Mouse (Mus musculus) hindbrain, embryonic 12.5 days (tissue): Measurements from ENCODE around the gene Astn1. TPM values are rescaled to one million over a fixed set of nuclear protein-coding genes. Genes with fewer than 3 reads are reported as not detected.

Experiments used
- ATAC-seq: fragments of 200-750 bp; cut with Nextera tagmentation; 2 replicates; pipeline ENCODE4 v1.8.0; 2017; ENCODE audit warnings: moderate TSS enrichment; ENCODE audit not compliant: low FRiP score
- H3K27ac ChIP-seq: fragments of 300-500 bp; sonication (generic); 2 replicates; pipeline ENCODE4 v1.5.1; 2016; ENCODE audit warnings: mild to moderate bottlenecking
- H3K27me3 ChIP-seq: fragments of 300-500 bp; sonication (generic); 2 replicates; pipeline ENCODE4 v1.6.1; 2016; ENCODE audit warnings: mild to moderate bottlenecking
- H3K36me3 ChIP-seq: fragments of 300-500 bp; sonication (generic); 2 replicates; pipeline ENCODE4 v1.6.1; 2016; ENCODE audit warnings: mild to moderate bottlenecking
- H3K4me1 ChIP-seq: fragments of 300-500 bp; sonication (generic); 2 replicates; pipeline ENCODE4 v1.6.1; 2016
- H3K4me2 ChIP-seq: fragments of 300-500 bp; sonication (generic); replicated peaks from 2 replicates; pipeline ENCODE4 v1.6.1; 2016; ENCODE audit warnings: mild to moderate bottlenecking
- H3K4me3 ChIP-seq: fragments of 300-500 bp; sonication (generic); 2 replicates; pipeline ENCODE4 v1.5.1; 2016; ENCODE audit warnings: mild to moderate bottlenecking
- H3K9ac ChIP-seq: fragments of 300-500 bp; sonication (generic); 2 replicates; pipeline ENCODE4 v1.6.1; 2016; ENCODE audit warnings: mild to moderate bottlenecking, moderate library complexity
- H3K9me3 ChIP-seq: fragments of 300-500 bp; sonication (generic); replicated peaks from 2 replicates; pipeline ENCODE4 v1.6.1; 2016; ENCODE audit warnings: mild to moderate bottlenecking
- WGBS: fragments of 180-500 bp; shearing (Covaris S2); methylation state at CpG from one replicate; pipeline ENCODE4 v1.1.7; 2016; 5-methylcytosine and 5-hydroxymethylcytosine counted together
- microRNA counts: library from miRNA; unstranded; fragments of <30 nt; microRNA quantifications from one replicate; lab custom pipeline; 2017
- microRNA-seq: library from miRNA; unstranded; fragments of <30 nt; microRNA quantifications from one replicate; pipeline ENCODE4, GENCODE M21; 2017
- polyA plus RNA-seq: library from polyadenylated mRNA; unstranded; fragments of >200 nt; fragmentation: Nextera tagmentation; extraction: Ambion mirVana; gene quantifications from 2 replicates; pipeline ENCODE4 v1.2.1, GENCODE M21; 2016

Astn1 gene
- polyA plus RNA-seq, 1 experiment from 2014 or later: 22.4 TPM

DNA sequence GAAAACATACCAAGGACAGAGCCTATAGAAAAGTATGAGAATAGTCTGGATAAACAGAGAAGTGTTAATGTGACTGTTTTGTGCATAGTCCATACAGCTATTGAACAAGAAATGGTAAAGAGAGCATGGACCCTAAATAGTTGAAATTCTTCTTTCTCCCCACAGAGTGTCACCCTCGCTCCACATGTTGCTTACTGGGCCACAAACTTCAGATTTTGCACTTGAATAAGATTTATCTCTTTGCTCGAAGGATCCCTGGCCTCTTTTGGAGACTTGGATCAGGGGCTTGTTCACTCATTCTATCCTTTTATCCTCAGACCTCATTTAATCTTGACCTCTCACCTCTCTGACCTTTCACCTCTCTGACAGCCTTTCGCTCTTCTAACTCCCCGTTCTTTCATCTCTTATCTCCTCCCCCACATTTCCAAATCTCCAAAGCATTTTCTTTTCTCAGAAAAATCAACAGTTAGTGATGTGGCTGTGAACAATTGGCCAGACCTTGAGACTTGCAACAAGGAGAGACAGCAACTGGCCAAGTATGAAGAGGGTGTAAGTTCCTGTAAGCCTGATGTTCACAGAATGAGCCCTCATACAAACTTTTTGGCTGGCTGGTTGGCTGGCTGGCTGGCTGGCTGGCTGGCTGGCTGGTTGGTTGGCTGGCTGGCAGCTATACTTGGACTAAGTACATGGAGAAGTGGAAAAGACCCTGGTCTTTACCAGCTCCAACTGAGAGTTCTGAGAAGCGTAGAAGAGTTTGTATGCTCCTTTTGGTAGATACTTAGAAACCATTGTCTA, 351.4 kb downstream of the Astn1 start:
- no peak overlapping the region for H3K27ac ChIP-seq
- no peak overlapping the region for H3K4me2 ChIP-seq
- H3K9me3 ChIP-seq: no peaks in the 10 kb centered on the region
- 36% methylated on average over 5 of the region's 5 CpGs for WGBS
- H3K36me3 ChIP-seq: no peaks in the 10 kb centered on the region
- no peaks in the 10 kb centered on the region for H3K27me3 ChIP-seq
- no peak overlapping the region for H3K9ac ChIP-seq
- H3K4me3 ChIP-seq: no peak overlapping the region
- no peaks in the 10 kb centered on the region for H3K4me1 ChIP-seq
- ATAC-seq: no peak

DNA sequence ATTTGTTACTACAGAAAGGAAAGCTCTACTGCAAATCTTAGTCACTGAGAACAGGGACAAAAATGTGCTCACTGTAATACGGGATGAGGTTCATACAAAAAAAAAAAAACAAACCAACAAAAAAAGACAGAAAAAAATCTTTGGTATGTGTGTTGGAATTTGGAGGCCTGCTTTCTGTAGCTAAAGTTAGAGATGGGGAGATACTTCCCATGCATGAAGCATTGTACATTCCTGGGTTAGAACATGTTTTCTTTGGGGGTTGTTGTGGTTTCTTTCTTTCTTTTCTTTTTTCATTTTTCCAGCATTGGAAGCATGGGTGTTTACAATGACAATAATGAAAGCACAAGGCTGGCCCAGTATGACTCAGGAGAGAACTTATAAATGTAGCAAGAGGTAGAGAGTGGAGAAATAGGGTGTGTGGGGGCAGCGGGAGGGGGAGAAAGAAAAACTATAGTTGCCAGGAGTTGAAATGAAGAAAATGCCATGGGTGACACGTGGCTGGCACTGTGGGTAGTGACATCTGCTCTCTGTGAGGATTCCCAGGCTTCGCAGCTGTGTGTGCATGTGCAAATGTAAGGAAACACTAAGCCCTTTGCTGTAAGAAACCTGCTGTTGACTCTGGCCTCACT, 370.9 kb downstream of the Astn1 start:
- Histone ChIP-seq H3K27ac (no peak overlapping the region), H3K4me3 (no peak overlapping the region), H3K9ac (no peak overlapping the region), H3K27me3 (no peaks in the 10 kb centered on the region), H3K36me3 (no peaks in the 10 kb centered on the region), H3K4me2 (no peak overlapping the region), H3K4me1 (no peaks in the 10 kb centered on the region), H3K9me3 (no peaks in the 10 kb centered on the region)
- ATAC-seq: no peak
- 69% methylated on average over 4 of the region's 4 CpGs for WGBS

DNA sequence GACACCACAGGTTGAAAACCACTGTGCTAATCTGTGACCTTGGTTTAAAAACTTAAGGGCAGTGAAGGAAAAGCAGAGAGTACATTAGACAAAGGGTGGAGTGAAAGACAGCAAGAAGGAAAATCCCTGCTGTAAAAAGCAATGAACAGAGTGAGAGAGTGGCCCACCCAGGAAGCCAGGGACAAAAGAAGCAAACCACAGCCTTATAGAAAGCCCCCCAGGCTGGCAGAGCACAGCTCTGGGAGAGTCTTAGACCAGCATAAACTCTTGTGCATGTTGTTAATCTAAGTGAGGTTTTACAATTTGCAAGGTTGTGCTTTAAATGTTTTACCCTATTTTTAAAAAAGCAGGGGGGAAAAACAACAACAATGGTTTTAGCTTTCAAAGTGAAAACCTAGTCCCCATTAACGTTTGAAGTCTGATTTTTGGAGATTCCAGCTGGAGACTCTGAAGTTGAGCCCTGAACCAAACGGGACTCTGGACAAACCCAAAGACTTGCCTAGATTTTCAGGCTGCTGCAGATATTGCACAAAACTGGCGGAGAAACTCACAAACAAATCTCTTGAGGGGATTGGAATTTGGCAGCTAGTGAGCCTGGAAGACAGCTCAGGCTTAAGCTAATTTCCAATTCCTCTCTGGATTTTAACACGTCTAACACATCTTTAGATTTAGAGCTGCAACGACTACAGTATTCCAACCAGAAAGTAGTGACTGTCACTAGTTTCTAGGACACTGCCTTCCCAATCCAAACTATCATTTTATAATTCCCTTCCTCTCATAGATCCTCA, 377.3 kb downstream of the Astn1 start:
- H3K4me1 ChIP-seq: no peaks in the 10 kb centered on the region
- no peak for ATAC-seq
- no peak overlapping the region for H3K4me2 ChIP-seq
- no peaks in the 10 kb centered on the region for H3K36me3 ChIP-seq
- no peaks in the 10 kb centered on the region for H3K27me3 ChIP-seq
- H3K9ac ChIP-seq: no peak overlapping the region
- no peak overlapping the region for H3K27ac ChIP-seq
- 51% methylated on average over 5 of the region's 5 CpGs for WGBS
- no peaks in the 10 kb centered on the region for H3K9me3 ChIP-seq
- H3K4me3 ChIP-seq: no peak overlapping the region

DNA sequence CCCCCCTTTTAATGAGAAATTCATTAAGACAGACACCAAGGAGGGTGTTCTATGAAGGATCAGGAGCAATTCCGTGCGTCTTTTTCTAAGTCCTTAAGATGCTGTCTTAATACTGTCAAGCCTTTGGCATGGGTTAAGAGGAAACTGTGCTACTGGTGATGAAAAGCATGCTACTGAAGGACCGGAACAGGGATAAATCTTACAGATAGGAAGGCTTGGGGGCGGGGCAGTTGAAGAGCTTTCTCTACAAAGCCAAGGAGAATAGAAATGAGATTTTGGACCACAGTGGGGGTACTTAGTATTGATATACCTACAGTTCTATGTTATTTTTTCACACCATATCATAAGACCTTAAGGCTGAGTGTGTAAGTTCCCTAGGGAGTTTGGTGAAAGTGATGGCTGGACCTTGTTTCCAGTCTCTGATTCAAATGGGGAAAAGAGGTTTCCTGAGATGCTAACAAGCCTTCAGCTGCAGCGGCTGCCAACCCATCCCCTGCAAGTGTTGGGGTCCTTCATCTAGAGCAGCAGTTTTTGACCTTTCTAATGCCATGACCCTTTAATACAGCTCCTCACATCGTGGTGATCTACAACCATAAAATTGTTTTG, 378.2 kb downstream of the Astn1 start:
- no peak overlapping the region for H3K9ac ChIP-seq
- no peak overlapping the region for H3K4me3 ChIP-seq
- H3K9me3 ChIP-seq: no peaks in the 10 kb centered on the region
- H3K27ac ChIP-seq: no peak overlapping the region
- 84% methylated on average over 6 of the region's 6 CpGs for WGBS
- H3K36me3 ChIP-seq: no peaks in the 10 kb centered on the region
- no peaks in the 10 kb centered on the region for H3K27me3 ChIP-seq
- ATAC-seq: no peak
- no peaks in the 10 kb centered on the region for H3K4me1 ChIP-seq
- H3K4me2 ChIP-seq: no peak overlapping the region

DNA sequence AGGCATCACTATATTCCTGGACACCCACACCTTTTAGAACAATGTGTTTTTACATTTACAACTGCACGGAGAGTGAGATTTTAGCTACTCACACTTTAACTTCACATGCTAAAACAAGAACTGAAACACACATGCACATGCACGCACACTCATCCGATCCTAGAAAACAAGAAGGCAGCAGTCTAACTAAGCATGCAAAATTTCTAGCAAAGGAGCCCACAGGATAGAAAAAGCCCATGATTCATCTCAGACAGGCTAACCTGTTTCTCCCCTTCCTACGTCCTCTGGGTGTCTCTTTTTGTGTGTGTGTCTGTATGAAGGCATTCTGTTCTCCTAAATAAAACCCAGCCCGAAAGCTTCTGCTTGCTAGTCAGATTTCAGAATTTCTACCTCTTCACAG, 378.9 kb downstream of the Astn1 start:
- no peak overlapping the region for H3K9ac ChIP-seq
- H3K4me1 ChIP-seq: no peaks in the 10 kb centered on the region
- no peaks in the 10 kb centered on the region for H3K27me3 ChIP-seq
- H3K4me3 ChIP-seq: no peak overlapping the region
- no peaks in the 10 kb centered on the region for H3K36me3 ChIP-seq
- H3K27ac ChIP-seq: no peak overlapping the region
- no peak overlapping the region for H3K4me2 ChIP-seq
- no peak for ATAC-seq
- WGBS: 84% methylated on average over 5 of the region's 5 CpGs
- no peaks in the 10 kb centered on the region for H3K9me3 ChIP-seq

MicroRNAs encoded within 50 kb of the gene (microRNA counts, 519-probe panel; counts per million panel counts)
- 2,349 counts per million, percentile 63 among the panel's probes with 10 or more counts for microRNA mmu-miR-488 (lab: Ali Mortazavi, UCI)

Small RNA genes lying within 50 kb of the gene (microRNA-seq; reads per million reads assigned to microRNA genes)
- gene Mir488: 77.8 reads per million, percentile 42 among the genes with 10 or more reads in this experiment

Other genes with a start within 250 kb of the Astn1 start
- gene Brinp2, start 5.9 kb upstream of the Astn1 start, polyA plus RNA-seq: 6.8 and 7.7 TPM in 2 replicates